Mouse (Mus musculus) T-cell, adult 2 months (primary cell): ENCODE results near the gene Zfand6.
A peak's percentile ranks its signal among the peaks of the same experiment; 100 is the strongest.

Experiments used
- DNase-seq: peaks from one replicate; pipeline ENCODE4 v3.0.0; 2022; ENCODE audit warnings: low spot score

Gene Zfand6

DNA sequence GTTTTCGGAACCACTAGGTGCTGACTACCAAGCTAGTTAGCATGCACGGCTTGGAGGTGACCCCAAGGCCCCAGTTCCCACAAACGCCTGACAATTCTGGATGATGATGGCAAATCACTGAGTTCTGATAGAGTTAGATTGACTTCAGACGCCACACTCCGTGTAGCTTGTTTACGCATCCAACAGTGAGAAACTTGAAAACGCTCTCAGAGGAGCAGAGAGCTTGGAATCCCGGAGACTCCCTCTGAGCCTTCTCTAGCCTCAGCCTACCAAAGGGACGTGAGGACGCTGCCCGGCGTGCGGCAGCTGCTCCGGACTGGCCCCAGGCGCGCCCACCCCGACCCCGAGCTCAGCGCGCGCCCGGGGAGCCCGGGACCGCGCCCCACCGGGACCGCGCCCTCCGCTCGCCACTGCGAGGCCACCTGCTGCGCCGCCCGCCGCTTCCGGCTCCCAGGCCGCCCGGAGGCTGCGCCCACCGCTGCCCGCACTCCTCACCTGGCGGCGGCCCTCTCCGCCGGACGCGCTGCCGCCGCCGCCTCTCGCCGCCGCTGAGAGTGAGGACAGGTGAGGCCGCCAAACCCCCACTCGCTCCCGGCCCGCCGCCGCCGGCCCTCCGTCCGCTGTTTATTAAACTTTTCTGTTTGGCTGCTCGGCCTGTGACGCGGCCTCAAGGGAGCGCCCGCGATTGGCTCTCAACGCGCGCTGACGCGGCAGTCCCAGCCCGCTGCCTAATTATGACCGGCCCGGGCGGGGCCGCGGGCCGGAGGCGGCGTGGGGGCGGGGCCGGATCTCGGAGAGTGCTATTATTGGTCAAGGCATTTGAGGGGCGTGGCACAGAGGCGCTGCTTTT lies at the start of gene Zfand6:
TSS of gene Zfand6 (minus strand) at position 709 of the 850 bp plus-strand sequence.
- DNase-seq: peak; percentile 91

GRCm38 (mm10) chr7:84736803-84737202 lies 47.0 kb upstream of the Zfand6 start:
- no peak for DNase-seq

GRCm38 (mm10) chr7:84733038-84733437 lies 43.3 kb upstream of the Zfand6 start:
- no peak for DNase-seq

- no peak for DNase-seq
These were observed 42.3 kb upstream of the Zfand6 start for GRCm38 (mm10) chr7:84732052-84732451.

DNA sequence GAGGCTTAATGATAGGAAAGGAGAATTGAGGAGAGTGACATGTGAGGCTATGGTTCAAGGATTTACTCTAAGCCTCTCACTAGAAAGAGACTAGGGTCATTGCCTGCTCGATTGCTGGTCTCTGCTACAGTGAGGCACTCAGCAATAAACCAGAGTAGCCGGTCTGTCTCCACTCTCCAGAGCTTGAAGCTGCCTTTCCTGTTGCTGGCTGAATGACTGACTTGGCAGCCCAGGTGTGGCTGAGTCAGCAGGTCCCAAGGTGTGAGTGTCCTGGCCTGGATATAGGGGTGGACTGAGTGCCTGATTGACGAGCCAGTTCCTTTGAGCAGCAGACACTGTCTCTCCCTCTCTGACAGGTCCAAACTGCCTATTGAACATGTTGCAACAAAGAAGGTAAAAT lies 41.3 kb upstream of the Zfand6 start:
- no peak for DNase-seq

GRCm38 (mm10) chr7:84722804-84723459 lies 33.2 kb upstream of the Zfand6 start:
- DNase-seq: no peak

GRCm38 (mm10) chr7:84710287-84710958 lies 20.7 kb upstream of the Zfand6 start:
- DNase-seq: no peak

GRCm38 (mm10) chr7:84706877-84707276 lies 17.1 kb upstream of the Zfand6 start:
- DNase-seq: no peak

DNA sequence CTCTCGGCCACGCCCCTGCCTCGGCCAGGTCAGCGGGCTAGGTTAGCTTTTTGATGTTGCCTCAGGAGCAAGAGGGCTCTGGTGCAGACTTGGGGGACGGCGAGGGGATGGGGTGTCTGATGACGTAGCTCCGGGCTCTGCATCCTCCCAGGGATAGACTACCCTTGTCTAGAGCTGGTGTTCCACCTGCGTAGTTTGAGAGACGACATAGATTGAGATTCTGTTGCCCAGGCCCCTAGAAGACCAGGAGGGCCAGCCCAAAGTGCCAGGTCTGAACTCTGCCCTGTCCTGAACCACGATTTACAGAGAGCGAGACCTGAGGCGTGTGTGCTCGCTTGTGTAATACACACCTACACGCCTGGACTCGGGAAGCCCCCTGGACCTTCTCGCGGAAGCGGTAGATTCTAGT lies 346 bp upstream of the Zfand6 start:
- no peak for DNase-seq

DNA sequence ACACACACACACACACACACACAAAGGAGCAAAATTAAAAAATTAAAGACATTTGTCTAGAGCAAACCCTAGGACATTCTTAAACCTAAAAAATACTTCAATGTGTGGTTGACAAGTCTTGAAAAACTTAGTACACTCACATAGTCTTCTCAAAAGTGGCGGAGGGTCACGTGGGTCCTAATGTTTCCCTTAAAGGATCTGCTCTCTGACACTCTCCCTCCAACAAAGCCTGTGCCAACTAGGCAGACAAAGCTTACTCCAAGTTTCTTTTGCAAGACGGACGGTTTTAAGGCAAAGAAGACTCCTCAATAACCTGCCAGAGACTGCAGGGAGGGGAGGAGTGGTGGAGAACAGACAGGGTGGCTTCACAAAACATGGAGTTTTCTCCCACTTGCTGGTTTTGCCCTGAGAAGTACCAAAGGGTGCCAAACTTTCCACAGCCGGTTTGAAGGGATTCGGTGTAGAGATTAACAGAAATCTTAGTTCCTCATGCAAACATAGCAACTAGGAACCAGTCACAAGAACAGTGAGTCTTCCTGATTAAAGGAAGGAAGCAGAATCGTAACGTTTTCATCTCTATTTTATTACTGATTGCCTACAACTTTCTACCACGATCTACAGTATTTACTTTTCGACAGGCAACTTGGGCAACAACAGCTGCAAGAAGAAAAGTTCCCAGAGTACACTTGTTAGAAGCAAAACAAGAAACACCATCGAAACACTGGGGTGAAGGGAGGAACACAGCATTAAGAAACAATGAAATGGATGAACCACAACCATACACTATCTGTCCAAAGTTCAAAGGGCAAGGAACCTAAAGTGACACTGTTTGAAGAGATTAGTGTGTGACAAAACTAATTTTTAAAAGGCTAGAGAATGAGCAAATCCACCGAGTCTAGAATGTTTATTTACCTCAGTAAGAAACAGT lies 1.8 kb downstream of the Zfand6 start:
- DNase-seq: no peak

GRCm38 (mm10) chr7:84686380-84686779 lies 3.4 kb downstream of the Zfand6 start:
- DNase-seq: no peak

- DNase-seq: no peak
These were observed 5.1 kb downstream of the Zfand6 start for GRCm38 (mm10) chr7:84684675-84685074.

- DNase-seq: peak; percentile 50
These were observed 8.2 kb downstream of the Zfand6 start for GRCm38 (mm10) chr7:84681558-84681957.

GRCm38 (mm10) chr7:84680931-84681330 lies 8.8 kb downstream of the Zfand6 start:
- no peak for DNase-seq

DNA sequence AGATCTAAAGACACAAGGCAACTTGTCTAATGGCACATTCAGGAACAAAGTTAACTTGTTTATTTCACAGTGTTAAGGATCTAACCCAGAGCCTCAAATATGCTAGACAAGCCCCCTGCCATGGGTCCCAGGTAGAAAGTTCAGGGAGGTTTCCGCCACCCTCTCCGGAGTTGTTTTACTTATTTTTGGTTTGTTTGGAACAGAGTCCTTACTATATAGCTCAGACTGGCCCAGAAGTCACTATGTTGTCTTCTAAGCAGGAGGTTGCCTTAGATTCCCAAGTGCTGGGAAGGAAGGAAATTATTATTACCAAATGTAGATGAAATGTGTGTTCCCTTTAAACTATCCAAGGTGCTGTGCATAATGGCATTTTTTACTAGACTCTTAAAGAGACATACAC lies 9.7 kb downstream of the Zfand6 start:
- DNase-seq: no peak

GRCm38 (mm10) chr7:84679264-84679663 lies 10.5 kb downstream of the Zfand6 start:
- DNase-seq: peak; percentile 65

DNA sequence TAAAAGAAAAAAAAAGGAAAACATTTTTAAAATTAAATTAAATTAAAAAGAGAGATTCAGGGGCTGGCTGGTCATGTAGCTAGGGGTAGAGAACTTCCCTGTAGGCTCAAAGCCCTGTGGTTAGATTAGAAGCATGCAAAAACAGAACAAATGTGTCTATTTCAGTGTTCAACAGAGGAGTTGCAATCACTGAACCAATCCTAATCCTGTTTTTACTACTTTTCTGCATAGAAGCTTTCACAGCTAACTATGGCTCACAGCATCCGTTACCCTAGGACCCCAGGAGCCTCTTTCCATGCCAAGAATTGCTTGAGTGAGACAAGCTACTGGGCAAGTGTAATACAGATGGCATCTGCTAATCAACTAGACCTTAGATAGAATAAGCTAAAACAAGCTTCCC lies 16.7 kb downstream of the Zfand6 start:
- no peak for DNase-seq

DNA sequence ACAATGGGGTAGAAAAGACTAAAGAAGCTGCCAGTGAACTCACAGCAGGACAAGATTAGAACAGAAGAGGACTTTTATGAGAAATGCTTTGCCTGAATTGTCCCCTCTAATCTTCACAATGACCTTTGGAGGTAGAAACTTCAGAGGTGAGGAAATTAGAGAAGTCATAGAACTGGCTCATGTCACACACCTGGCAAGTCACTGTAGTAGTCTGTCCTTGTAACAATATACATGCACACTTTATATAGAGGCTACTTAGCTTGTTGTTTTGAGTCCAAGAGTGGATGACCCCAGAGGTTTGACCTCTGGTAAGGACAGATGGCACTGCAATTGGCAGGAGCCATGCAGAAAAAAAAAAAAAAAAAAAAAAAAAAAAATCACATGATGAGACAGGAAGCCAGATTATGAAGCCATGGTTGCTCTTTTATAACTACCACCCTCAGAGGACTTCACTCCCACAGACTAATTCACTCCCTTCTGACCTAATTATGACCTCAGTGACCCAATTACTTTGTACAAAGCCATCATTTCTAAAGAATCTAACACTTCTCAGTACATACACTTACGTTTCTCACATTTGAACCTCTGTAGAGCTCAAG lies 20.1 kb downstream of the Zfand6 start:
- no peak for DNase-seq

- no peak for DNase-seq
These were observed 21.8 kb downstream of the Zfand6 start for GRCm38 (mm10) chr7:84667946-84668345.

GRCm38 (mm10) chr7:84652740-84653139 lies 37.0 kb downstream of the Zfand6 start:
- no peak for DNase-seq

GRCm38 (mm10) chr7:84651987-84652321 lies 37.8 kb downstream of the Zfand6 start:
- no peak for DNase-seq
